Mouse (Mus musculus) R1 (cell line): ENCODE data around the gene Fam13c.

ENCODE experiments used
- DNase-seq: peaks from one replicate; pipeline ENCODE4 v3.0.0-alpha.2; 2018; ENCODE audit warnings: low read depth, low spot score

Fam13c gene

DNA sequence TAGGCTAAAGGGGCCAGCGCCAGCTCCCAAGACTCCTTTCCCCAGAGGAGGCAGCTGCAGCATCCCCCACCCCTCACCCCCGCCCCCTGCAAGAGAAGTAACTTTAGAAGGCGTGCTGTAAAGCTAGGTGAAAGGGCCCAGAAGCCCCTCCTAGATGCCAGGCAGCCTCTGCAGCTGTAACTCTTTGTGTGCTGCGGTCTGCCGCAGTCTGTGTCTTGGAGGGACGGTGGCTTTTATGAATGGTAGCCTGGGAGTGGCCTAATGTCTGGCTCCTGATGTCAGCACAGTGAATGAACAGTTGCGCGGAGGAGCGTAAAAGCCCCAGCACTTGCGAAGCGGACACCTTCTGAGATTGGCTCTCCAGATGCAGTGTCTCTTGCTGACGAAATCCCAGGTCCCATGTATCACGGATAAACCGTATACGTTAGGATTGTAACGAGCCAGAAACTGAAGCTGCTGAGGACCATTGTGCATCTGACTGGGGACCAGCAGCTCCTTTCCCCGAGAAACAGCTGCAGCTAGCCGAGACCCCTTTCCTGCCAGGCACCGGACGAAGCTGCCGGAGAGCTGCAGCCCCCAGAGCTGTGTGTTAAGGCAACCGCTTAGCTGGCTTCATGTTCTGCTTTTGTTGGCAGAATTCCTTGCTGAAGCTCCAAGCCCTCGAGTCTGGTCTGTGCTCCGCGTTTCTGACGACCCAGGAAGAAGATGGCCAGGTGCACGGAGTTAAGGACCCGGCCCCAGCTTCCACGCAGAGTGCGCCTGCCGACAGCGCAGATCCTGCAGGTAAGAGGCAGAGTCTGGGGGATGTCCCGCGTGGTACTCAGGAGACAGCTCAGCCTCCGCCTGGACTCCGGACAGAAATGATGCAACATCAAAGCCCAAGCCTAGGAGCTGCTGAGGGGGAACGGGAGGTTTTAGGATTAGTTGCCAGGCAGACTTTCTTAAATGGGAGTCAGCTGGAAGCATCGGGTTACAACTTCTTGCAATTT, 80.2 kb downstream of the Fam13c start:
- DNase-seq = peak; percentile 69

GRCm38 (mm10) chr10:70521379-70521778, 81.1 kb downstream of the Fam13c start:
- DNase-seq = peak; percentile 18

DNA sequence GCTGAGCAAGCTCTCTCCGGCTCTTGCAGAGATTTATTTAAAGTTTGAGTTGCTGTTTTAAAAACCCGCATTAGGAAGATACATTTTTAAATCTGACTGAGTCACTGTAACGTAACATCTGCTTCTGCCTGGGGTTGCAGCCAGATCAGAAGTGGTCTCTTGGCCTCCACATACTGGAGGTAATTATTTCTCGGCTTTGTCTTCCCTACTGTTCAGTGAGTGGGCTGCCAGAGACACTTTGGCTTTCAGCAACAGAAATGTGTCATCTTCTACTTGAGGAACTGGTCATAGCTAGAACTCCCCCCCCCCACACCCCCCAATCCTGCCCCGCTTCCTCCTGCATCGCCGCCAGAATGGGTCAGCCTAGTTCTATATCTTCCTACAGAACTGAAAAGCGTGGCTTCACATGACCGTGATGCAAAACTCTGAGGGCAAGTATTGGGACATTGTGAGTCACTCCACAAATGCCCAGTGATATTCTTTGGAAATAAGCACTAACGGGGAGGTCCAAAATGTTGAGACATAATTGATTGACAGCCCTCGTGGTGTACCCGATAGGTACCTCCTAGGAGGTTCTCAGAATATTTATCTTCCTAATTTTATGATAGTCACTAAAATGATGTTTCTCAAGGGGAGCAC, 90.0 kb downstream of the Fam13c start:
- DNase-seq = no peak

DNA sequence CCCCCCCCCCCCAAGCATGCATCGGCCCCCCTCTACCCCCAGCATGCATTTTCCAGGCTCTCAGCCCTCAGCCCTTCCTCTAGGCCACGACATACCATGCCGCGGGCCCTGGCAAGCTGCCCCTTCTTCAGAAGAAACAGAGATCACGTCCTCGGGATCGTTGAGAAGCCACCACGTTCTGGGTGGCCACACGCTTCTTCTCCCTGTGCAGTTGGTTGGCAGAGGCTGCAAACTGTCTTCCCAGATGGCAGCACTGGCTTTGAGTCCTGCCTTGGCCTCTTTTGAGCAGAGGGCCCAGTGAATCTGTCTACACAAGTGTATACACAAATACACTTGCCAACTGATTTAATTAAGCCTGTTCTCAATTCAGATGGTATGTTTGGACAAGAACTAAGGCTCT, 92.0 kb downstream of the Fam13c start:
- no peak for DNase-seq

DNA sequence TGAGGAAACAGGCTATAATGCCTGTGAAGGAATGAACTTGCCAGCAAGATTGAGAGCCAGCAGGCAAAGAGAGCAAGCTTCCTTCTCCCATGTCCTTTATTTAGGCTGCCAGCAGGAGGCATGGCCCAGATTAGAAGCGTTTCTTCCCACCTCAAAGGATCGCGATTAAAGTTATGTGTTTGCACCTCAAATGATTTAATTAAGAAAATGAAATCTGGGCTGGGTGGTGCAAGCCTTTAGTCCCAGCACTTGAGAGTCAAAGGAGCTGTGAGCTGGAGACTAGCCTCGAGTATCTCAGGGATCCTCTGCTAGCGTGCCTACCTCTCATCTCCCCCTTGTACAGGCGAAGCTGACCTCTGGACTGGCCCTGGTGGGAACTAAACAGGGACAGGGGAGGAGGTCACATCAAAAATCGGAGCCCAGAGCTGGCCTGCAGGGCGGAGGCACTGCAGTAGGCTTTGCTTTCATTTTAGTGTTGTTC, 93.1 kb downstream of the Fam13c start:
- DNase-seq = no peak

- no peak for DNase-seq
These were observed 93.7 kb downstream of the Fam13c start for GRCm38 (mm10) chr10:70533986-70534385.

DNA sequence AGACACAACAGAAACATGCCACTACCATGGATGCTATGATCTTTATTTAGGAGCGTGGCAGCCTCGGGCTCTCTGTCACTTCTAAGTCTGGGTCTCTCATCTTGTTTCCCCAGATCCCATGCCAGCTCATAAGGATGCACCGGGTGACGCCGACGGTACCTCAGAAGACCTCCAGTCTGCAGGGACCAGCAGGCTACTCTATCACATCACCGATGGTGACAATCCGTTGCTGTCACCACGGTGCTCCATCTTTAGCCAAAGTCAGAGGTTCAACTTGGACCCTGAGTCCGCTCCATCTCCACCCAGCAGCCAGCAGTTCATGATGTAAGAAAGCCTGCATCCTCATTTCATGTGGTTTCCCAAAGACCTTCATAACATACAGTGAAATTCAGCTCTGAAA, 94.3 kb downstream of the Fam13c start:
- DNase-seq = no peak

- DNase-seq = no peak
These were observed 95.1 kb downstream of the Fam13c start for GRCm38 (mm10) chr10:70535401-70535800.

- DNase-seq = no peak
These were observed 97.4 kb downstream of the Fam13c start for GRCm38 (mm10) chr10:70537694-70538093.

DNA sequence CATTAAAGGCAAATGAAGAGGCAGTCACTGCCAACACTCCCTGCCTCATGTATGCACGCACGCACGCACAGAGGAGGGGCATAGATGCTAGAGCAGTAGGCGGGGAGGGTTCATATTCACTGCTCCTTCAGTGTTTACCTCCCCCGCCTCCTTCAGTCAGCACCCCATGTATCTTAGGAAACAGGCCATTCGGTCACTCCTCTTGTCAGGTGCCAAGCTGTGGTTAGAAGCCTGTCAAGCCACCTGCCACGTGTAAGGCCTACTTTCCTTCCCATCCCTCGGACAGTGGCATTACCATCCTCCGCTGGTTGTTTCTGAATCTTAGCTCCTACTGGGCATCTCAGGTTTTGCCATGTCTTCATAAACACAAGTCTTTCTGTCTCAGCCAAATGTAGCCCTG, 99.0 kb downstream of the Fam13c start:
- no peak for DNase-seq

DNA sequence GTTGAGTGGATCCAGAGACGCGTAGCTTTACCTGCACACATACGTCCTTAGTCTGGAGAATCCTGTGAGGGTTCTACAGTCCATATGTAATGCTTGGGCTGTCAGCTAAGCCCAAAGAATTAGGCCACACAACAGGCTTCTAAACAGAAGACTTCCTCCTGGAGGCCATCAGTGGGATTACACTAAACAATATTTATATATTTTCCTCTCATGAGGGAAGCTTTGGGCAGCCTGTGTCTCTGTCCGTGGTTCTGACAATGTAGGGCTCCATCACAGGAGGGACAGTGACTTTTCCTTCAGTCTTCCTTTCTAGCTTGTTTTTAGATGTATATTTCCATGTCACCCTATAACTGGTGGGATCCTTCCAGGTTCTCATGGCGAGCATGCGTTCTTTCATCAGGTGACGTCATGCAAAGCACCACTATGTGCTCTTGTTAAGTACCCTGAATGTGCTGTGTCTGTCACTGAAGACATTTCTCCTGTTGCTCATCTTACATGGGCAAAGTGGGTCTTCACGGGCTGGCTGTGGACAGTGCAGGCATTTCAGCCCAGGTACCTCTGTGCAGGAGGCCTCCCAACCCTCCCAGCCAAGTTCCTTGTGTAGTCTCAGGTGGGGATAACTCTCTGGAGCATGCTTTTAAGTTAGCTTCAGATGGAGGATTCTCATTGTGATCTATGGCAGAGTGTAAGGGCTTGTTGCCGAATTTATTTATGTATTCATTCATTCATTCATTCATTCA, 100.3 kb downstream of the Fam13c start:
- peak; percentile 78 for DNase-seq

DNA sequence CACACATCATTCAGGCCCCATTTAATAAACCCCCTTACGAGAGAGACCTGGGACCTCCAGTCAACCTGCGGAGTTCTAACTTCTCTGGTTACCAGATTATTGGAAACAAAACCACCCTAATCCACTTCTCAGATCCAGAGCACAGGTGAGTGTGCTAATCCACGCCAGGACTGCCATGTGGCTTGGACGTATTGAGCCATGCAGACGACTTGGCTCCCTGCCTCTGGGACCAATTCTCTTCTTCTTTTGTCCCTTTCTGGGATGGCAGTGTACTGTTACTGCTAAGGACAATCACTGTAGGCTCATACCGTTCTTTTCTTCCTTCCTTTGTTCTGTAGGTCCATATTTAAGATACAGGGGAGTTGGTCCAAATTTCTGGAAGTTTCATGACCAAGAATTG, 102.6 kb downstream of the Fam13c start:
- DNase-seq = no peak

- DNase-seq = no peak
These were observed 112.2 kb downstream of the Fam13c start for GRCm38 (mm10) chr10:70552531-70552930.

GRCm38 (mm10) chr10:70563636-70564035, 123.4 kb downstream of the Fam13c start:
- peak; percentile 52 for DNase-seq

DNA sequence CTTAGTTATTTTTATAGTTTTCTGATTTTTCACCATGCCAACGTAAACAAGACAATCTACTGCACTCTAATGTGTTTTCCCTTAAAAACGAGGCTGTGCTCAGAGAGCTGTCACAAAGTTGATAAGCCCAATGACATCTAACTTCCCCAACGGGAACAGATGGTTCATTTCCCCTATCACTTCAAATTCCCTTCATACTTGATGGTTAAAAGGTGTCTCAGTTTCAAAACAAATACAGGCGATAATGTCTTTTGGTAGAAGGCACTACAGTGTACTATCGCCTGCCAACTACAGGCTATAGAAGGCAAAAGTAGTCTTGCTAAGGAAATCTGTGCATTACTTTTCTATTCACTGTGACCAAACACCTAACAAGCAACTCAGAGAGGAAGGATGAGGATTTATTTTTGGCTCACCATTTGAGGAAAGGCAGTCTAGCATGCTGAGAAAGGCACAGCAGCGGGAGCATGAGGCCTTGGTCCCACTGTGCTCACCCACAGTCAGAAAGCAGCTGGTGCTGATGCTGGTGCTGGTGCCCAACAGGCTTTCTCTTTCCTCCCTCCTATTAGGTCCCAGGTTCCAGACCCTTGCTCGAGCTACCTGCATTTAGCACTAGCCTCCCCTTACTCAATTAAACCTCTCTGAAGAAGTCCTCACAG, 141.4 kb downstream of the Fam13c start:
- no peak for DNase-seq

DNA sequence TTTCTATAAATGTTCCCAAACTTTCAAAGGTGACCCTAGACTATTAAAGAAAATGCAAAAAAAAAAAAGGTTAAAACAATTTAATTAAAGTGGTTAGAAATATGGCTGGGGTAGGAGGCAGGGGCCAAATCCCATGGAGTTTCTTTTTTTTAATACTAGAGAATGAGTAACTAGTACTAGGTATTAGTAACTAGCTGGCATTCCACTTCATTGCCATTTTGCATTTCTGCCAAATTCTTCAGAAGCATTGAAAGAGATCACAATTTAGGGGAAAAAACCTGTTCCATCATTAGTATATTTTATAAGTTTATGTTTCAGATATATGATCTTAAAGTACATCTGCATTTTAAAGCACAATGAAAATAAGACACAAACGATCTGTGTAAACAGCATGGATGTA, 143.9 kb downstream of the Fam13c start:
- no peak for DNase-seq

DNA sequence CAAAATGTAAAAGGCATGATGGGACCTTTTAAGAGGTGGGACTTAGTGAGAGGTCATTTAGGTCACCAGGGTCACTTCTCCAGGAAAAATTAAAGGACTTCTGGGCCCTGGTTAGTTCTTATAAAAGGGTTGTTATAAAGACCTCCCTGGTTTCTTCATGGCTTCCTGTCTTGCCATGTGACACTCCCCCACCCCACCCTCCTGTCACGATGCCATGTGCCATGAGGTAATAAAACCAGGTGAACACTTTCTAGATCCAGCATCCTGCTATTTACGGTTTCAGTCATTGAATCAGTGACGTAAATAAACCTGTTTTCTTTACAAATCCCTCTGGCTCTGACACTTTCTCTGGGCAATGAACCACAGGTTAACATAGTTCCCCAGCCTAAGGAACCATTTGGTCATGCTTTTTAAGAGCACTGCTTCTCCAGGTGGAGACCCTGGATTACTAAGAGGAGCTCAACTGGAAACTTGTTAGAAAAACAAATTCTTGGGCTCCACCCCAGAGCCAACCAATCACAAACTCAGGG, 146.7 kb downstream of the Fam13c start:
- DNase-seq = no peak

GRCm38 (mm10) chr10:70594007-70594406, 153.7 kb downstream of the Fam13c start:
- peak; percentile 72 for DNase-seq

GRCm38 (mm10) chr10:70598081-70598515, 157.8 kb downstream of the Fam13c start:
- DNase-seq = peak; percentile 86

- DNase-seq = no peak
These were observed 158.3 kb downstream of the Fam13c start for GRCm38 (mm10) chr10:70598516-70599125.
